Mouse (Mus musculus): ENCODE results near the gene Trp53rkb. TPM values are rescaled to one million over a fixed set of nuclear protein-coding genes. Genes with fewer than 3 reads are reported as not detected.
A peak's percentile ranks its signal among the peaks of the same experiment; 100 is the strongest.

The Trp53rkb gene
- total RNA-seq (2015; ENCODE audit: low replicate concordance) (0.72 and 2.5 TPM in 2 replicates), total RNA-seq (2017; ENCODE audit: low replicate concordance) (0.51 TPM in 1 of 2 replicates, not detected in the other)

GRCm38 (mm10) chr2:166792355-166792754, at the start of gene Trp53rkb:
TSS of gene Trp53rkb (plus strand) at chr2:166792531.
- ATAC-seq (replicated peaks; ENCODE audit: low FRiP score, poor library complexity, severe bottlenecking), result no peak

- no peak for ATAC-seq (replicated peaks; ENCODE audit: low FRiP score, poor library complexity, severe bottlenecking)
These were observed 48.8 kb upstream of the Trp53rkb start for GRCm38 (mm10) chr2:166743504-166743903.

DNA sequence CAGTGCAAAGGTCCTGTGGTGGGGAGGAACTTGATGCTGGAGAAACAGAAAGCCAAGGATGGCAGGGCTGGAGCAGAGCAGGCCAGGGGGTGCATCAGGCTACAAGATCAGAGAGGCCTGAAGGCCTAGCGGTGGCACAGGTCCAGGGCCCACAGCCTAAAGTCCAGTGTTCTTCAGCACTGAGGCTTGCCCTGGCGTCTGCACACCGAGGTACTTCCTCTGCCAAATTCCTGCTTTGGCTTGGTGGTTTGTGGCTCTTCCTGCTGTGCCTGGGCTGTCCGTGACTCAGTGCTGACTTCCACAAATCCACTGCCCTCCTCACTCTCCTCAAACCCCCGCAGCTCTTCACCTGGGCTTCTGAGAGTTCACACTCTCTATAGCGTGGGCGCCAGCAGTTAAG, 47.9 kb upstream of the Trp53rkb start:
- ATAC-seq (replicated peaks; ENCODE audit: low FRiP score, poor library complexity, severe bottlenecking), result no peak

DNA sequence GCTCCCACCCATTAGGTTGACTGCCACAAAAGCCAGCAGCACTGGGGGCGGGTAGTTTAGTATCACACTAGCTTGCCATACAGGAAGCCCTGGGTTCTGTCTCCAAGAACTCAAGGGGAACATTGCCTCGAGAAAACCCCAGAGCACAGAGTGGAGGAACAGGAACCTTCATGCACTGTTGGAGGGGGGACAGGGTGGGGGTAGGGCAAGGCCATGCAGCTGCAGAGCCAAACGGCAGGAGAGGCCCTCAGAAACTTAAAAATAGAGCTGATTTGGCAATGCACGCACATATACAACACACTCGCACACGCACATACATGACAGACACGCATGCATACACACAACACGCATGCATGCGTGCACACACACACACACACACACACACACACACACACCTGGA, 46.5 kb upstream of the Trp53rkb start:
- no peak; the same call in 1 of the 2 replicates for ATAC-seq (replicated peaks; ENCODE audit: low FRiP score, poor library complexity, severe bottlenecking)

DNA sequence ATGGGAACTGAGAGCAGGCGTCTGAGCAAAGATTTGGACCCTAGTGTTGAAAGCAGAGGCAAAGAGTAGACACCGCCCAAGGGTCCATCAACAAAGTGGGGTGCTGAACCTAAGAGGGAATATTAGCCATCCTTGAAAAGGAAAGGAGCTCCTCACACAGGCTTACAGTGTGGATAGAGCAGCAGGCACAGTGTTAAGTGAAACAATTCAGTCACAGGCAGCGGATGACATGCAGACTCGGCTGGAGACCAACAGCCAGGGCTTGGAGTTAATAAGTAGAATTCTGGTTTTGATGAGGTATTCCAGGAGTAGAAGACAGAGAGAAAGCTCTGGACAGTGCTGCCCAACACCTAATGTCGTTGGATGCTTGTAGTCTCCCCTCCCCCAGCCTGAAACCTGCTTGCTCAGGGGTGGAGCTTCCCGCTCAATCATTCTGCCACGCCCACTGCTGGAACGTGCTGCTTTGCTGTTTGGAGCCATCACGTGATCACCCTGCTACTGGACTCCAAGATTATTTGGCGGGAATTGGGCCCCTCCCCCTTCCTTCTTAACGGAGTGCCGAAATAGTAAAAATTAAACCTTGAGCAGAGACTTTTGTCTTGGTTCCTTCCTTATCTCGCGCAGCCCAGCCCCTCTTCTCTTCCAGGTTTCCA, 45.9 kb upstream of the Trp53rkb start:
- peak; percentile 55 for ATAC-seq (replicated peaks; ENCODE audit: low FRiP score, poor library complexity, severe bottlenecking)

DNA sequence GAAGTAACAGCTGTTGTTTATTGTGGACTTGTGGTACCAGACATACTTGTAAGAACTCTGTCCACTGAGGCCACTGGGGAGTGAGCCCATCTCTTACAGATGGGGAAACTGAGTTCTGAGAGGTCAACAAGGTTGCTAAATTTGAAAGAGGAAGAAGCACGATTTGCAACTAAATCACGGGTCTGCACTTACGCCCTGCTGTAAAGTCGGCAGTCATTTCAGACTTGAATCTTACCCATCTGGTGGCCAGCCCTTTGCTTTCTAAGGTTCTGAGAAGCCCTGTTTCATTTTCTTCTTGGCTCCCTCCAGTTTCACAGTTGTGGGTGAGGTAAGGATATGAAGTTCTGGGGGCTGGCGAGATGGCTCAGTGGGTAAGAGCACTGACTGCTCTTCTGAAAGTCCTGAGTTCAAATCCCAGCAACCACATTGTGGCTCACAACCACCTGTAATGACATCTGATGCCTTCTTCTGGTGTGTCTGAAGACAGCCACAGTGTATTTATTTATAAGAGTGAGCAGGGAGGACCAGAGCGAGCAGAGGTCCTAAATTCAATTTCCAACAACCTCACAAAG, 41.6 kb upstream of the Trp53rkb start:
- ATAC-seq (replicated peaks; ENCODE audit: low FRiP score, poor library complexity, severe bottlenecking), result no peak

DNA sequence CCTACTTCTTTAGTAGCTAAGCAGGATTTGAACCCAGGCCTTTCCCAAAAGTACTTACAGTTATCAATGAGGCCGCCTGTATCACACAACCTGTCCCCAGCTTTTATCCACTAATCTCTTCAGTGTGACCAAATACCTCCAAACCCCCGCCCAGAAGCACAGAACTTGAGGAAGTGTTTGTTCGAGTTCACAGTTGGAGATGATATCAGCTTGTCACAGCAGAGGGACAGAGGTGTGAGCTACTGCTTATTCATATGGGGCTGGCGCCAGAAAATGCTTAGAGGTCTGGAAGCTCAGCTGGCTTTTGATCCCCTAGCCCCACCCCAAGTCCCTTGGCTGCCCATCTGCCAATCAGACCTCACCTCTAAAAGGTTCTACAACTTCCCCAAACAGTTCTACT, 38.1 kb upstream of the Trp53rkb start:
- ATAC-seq (replicated peaks; ENCODE audit: low FRiP score, poor library complexity, severe bottlenecking), result no peak

DNA sequence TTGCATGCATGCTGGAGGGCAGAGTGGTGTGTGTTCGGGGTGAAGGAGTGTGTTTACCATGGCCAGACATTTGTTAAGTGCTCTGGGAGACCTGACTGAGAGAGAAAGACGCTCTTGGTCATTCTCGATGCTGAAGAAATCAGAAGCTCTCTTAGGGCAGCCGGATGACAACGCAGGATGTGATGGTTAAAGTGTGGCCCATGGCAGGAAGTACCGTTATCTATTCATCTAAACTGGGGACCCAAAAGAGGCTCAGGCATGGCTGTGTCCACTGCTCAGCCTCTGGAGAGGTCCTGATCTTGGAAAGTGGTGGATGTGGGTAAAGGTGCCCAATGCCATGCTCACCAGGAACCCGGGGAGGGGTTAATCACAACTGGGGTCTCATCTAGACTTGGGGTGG, 37.6 kb upstream of the Trp53rkb start:
- no peak for ATAC-seq (replicated peaks; ENCODE audit: low FRiP score, poor library complexity, severe bottlenecking)

DNA sequence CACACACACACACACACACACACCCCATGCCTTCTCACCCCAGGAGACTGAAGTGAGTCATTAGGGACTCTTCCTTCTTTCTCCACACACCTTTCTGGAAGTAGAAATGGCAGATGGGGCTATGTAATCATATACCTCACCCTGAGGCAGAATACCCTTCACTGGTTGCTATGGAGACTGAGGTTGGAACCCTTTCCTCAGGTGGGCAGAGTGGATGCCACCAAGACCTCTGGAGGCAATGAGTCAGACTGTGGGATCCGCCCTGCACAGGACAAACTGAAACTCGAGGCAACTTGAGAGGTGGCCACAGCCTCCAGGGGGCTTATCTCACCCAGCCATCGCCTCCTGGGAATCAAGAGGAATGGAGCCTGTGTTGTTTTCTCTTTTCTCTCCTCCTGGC, 34.4 kb upstream of the Trp53rkb start:
- no peak for ATAC-seq (replicated peaks; ENCODE audit: low FRiP score, poor library complexity, severe bottlenecking)

DNA sequence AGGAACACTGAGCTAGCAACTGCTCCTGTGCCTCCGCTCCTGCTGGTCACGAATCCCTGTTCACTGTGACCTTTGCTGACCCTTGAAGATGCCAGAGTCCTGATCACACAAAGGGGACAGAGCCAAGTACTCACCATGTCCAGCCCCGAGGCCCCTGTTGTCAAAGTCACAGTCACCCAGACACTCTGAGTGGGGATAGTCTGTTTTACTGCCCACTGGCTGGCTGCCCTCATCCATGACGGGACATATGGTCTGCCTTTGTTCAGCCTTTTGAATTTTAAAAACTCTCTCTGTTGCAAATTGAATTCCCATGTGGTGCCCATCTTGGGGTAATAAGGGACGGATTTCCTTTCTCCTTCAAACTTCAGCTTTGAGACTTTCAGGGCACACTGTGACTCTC, 28.3 kb upstream of the Trp53rkb start:
- ATAC-seq (replicated peaks; ENCODE audit: low FRiP score, poor library complexity, severe bottlenecking), result no peak

DNA sequence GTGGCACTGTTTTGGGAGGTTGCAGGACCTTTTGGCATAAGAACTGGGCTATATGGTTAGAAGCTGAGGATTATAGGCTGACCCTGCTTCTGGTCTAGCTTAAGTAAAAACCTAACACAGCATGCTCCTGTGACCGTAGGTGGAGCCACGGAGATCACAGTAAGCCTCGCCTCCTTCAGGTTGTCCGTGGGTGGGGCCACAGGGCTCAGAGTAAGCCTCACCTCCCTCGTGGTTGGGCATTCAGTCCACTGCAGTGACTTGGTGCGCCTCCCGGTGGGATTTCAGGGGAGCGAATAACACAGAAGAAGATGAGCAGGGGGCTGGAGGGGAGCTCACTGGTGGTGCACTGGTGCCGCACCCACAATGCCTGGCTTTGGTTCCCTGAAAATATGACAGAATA, 24.7 kb upstream of the Trp53rkb start:
- no peak for ATAC-seq (replicated peaks; ENCODE audit: low FRiP score, poor library complexity, severe bottlenecking)

- no peak for ATAC-seq (replicated peaks; ENCODE audit: low FRiP score, poor library complexity, severe bottlenecking)
These were observed 20.9 kb upstream of the Trp53rkb start for GRCm38 (mm10) chr2:166771396-166771795.

GRCm38 (mm10) chr2:166773587-166773986, 18.7 kb upstream of the Trp53rkb start:
- ATAC-seq (replicated peaks; ENCODE audit: low FRiP score, poor library complexity, severe bottlenecking), result no peak

- ATAC-seq (replicated peaks; ENCODE audit: low FRiP score, poor library complexity, severe bottlenecking), result no peak
These were observed 18.1 kb upstream of the Trp53rkb start for GRCm38 (mm10) chr2:166774275-166774674.

DNA sequence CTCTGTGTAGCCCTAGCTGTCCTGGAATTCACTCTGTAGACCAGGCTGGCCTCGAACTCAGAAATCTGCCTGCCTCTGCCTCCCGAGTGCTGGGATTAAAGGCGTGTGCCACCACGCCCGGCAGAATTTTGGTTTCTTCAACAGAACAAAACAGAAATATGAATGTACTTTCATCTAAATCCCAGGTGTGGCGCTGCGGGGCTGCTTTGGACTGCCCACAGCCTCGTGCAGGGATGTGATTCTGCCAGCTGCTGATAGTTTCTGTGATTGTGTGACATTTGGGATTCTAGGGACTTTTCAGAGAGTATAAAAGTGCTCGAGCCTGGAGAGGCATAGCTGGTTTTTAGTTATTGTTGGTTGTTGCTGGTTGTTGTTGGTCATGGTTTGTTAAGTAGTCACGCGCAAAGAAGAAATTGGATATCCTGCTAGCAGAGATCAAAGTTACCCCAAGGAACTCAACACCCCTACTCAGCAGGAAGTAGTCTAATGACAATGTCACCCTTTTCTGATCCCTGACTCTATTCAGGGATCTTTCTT, 16.9 kb upstream of the Trp53rkb start:
- no peak for ATAC-seq (replicated peaks; ENCODE audit: low FRiP score, poor library complexity, severe bottlenecking)

DNA sequence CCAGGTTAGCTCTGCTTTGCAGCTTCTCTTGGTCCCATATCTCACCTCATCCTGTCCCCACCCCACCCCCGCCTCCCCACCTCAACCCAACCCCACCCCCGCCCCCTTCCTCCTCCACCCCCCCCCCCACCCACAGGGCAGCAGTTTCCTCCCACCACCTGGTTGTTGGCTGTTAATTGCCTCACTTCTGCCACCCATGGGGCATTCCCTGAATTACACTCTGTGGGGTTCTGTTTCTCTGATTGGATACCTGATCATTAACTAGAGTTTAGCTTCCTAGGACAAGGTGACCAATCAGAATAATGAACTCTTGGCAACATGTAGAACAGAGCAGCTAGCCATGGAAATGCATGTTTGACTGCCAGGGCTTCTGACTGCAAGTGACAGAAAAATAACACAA, 16.1 kb upstream of the Trp53rkb start:
- no peak for ATAC-seq (replicated peaks; ENCODE audit: low FRiP score, poor library complexity, severe bottlenecking)

- no peak for ATAC-seq (replicated peaks; ENCODE audit: low FRiP score, poor library complexity, severe bottlenecking)
These were observed 12.4 kb upstream of the Trp53rkb start for GRCm38 (mm10) chr2:166779956-166780355.

DNA sequence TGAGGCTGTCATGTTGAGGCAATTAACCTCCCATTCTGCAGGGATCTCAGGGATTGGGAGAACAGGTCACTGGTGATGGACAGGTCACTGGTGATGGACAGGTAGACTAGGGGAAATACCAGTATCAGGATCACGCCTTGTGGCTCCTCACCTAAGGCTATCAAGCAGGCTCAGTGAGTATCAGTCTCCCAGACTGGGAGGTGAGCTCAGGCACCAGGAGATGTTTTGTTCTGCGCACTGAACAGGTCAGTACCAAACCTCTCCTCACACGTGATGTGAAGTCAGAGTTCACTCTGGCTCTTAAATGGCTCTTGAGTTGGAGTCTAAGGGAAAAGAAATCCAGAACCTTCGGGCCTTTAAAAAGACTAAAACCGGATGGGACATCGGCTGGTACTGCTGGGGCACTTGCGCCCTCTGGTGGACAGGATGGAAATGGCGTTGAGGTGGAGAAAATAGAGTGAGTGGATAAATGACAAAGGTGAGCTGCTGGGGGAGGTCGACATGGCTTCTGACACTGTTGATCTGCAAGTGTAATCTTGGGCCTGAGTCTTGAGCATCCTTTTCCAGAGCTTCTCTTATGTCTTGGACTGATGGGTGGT, 11.3 kb upstream of the Trp53rkb start:
- peak; percentile 74 for ATAC-seq (replicated peaks; ENCODE audit: low FRiP score, poor library complexity, severe bottlenecking)

GRCm38 (mm10) chr2:166784376-166784775, 8.0 kb upstream of the Trp53rkb start:
- no peak for ATAC-seq (replicated peaks; ENCODE audit: low FRiP score, poor library complexity, severe bottlenecking)

- peak; percentile 99 for ATAC-seq (replicated peaks; ENCODE audit: low FRiP score, poor library complexity, severe bottlenecking)
These were observed 5.9 kb upstream of the Trp53rkb start for GRCm38 (mm10) chr2:166786353-166787004.

- ATAC-seq (replicated peaks; ENCODE audit: low FRiP score, poor library complexity, severe bottlenecking), result no peak
These were observed 593 bp upstream of the Trp53rkb start for GRCm38 (mm10) chr2:166791738-166792137.
